Mouse (Mus musculus) lung, postnatal 25 days (tissue): ENCODE measurements around the gene Iltifb.
"Not testable (repeated sequence)": the region's sequence is repeated elsewhere in the genome, so short reads cannot be mapped to it uniquely, and the experiment has no call there.

Experiments used
- DNase-seq: peaks from one replicate; pipeline ENCODE4 v3.0.0; 2022; ENCODE audit warnings: low spot score

The Iltifb gene

DNA sequence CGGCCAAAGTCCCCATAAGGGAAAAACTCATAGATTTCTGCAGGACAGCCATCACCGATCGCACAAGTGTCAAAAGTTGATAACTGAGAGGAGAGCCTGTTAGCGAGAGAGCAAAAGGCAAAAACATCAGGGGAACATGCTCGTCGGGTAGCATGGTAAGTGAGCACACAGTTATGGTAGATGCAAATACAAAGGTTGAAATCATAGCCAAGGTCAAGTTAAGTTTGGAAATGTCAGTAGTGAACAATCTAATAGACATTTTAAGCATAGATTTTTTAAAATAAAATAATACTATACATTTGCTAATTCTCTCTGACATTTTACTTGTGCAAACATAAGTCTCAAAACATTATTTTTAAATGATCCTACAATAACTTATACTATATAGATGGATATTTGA, at the start of gene Iltifb:
TSS of gene Iltifb (minus strand) at position 101 of the 400 bp plus-strand sequence.
- DNase-seq: no peak

DNA sequence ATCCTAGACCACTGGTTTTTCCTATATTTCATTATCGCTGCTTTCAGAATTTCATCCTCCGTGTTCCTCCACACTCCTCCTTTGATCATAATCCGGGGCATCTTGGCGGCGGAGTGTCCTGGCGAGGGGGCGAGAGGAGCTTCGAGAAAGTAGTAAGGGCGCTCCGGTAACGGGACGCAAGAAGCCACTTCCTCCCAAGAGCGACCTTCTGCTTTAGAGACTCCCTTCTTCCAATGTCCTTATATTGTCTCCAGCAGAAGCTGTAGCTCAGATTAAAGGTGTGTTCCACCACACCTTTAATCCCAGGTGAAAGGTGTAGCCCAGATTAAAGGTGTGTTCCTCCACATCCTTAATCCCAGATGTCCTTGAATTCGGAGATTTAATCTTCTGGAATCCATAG, 48.3 kb upstream of the Iltifb start, which contains the start of gene Gm9046:
TSS of gene Gm9046 (minus strand) at position 101 of the 400 bp plus-strand sequence.
- DNase-seq: not testable (repeated sequence)

DNA sequence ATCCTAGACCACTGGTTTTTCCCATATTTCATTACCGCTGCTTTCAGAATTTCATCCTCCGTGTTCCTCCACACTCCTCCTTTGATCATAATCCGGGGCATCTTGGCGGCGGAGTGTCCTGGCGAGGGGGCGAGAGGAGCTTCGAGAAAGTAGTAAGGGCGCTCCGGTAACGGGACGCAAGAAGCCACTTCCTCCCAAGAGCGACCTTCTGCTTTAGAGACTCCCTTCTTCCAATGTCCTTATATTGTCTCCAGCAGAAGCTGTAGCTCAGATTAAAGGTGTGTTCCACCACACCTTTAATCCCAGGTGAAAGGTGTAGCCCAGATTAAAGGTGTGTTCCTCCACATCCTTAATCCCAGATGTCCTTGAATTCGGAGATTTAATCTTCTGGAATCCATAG, 42.9 kb upstream of the Iltifb start, which contains the start of gene Gm9045:
TSS of gene Gm9045 (minus strand) at position 101 of the 400 bp plus-strand sequence.
- DNase-seq: not testable (repeated sequence)

DNA sequence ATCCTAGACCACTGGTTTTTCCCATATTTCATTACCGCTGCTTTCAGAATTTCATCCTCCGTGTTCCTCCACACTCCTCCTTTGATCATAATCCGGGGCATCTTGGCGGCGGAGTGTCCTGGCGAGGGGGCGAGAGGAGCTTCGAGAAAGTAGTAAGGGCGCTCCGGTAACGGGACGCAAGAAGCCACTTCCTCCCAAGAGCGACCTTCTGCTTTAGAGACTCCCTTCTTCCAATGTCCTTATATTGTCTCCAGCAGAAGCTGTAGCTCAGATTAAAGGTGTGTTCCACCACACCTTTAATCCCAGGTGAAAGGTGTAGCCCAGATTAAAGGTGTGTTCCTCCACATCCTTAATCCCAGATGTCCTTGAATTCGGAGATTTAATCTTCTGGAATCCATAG, 37.5 kb upstream of the Iltifb start, which contains the start of gene Gm9044:
TSS of gene Gm9044 (minus strand) at position 101 of the 400 bp plus-strand sequence.
- DNase-seq: not testable (repeated sequence)

DNA sequence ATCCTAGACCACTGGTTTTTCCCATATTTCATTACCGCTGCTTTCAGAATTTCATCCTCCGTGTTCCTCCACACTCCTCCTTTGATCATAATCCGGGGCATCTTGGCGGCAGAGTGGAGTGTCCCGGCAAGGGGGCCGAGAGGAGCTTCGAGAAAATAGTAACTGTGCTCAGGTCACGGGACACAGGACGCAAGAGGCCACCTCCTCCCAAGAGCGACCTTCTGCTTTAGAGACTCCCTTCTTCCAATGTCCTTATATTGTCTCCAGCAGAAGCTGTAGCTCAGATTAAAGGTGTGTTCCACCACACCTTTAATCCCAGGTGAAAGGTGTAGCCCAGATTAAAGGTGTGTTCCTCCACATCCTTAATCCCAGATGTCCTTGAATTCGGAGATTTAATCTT, 32.0 kb upstream of the Iltifb start, which contains the start of gene Gm9040:
TSS of gene Gm9040 (minus strand) at position 101 of the 400 bp plus-strand sequence.
- DNase-seq: not testable (repeated sequence)

DNA sequence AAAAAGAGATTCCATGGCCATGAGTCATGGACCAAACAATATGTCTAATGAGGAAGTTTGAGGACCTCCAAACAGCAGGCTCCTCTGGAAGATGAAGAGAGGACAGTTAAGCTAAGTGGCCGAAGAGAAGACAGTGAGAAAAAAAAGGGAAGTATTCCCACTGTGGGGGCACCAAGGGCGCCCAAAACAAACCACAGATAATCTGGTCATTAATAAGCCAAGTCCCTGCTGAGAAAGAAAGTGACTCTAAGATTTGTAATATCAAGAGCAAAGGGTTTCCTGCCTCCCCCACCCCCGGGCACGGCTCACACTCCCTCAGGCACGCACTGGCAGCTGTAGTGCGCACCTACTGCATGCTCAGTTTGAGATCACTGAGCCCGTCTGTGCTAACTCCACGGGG, 24.2 kb upstream of the Iltifb start:
- DNase-seq: no peak

DNA sequence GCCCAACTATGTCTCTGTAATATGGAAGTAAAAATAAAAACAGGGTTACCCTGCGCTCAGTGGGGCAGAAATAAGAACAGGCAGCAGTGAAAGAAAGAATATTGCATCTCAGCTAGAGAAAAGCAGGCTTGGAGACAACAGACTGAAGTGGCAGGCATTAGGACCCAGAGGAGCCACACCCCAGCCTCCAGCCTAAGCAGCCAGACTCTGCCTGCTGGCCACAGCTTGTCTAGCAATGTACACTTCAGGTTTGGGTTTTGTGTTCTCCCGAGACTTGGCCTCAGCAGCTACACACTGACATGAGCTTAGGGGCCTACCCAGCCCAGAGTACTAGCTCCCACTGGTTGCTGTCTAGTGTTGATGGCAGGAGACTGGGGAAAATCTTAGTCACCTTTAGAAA, 7.3 kb upstream of the Iltifb start:
- not testable (repeated sequence) for DNase-seq

DNA sequence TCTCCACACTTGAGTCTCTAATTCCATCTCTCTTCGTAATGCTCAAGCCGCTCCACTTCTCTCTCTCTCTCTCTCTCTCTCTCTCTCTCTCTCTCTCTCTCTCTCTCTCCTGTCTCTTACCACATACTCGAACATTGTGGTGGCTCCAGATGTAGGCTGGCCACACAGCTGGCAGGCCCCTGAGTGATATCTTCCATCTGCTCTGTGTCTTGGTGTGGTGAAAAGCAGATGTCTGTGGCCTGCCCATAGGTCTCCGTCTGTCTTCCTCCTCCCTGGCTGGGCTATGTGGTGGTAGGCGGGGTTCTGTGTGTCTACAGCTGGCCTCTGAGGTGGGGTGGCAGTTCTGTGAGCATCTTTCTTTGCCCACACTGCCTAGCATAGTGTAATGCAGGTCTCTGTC, 11.8 kb downstream of the Iltifb start:
- DNase-seq: not testable (repeated sequence)

DNA sequence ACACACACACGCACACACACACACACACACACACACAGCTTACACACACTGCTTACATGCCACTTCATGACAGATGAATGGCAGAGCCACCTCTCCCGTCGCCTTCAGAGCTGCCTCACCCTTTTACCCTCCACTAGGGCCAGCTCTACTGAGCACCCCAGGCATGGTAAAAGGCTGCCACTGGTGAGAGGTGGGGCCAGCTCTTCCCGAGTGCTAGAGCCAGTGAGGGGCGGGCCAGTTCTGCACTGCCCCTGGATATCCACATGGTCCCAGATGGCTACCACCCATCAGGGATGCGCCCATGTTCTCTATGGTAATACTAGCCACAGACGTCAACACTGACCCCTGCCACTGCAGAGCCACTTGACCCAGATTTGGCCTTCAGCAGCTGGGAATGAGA, 12.3 kb downstream of the Iltifb start:
- not testable (repeated sequence) for DNase-seq

DNA sequence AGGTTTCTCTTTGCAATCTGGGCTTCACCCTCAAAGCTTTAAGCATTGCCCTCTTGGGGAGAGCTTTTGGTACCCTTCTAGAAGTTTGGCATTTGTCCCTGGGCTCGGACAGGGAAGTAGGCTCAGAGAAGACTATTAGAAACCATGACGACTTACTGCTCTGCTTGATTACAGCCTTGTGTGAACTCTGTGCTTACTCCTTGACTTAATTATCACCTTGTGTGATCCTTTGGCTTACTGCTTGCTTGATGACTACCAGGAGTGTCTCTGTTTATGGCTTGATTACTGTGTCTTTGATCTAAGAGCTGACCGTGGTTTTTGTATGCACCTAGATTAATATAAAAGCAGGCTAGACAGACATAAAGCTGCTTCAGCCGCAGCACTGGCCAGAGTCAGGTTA, 16.8 kb downstream of the Iltifb start:
- not testable (repeated sequence) for DNase-seq

DNA sequence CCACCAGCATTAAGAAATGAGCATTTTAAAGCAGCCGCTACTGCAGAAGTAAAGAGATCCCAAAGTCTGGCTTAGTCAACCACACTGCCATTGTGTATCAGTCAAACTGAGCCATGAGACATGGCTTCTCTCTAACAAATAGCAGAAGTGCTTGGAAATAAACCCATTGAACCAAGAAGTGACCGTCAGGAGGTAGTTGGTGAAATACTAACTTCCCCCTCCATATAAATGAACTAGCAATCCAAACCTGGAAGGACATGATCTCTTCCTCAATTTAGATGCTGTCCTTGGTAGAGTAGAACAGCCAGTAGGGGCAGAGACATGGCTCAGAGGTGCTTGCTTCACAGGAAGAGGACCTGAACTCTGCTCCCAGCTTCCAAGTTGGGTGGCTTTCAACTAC, 23.4 kb downstream of the Iltifb start:
- not testable (repeated sequence) for DNase-seq

DNA sequence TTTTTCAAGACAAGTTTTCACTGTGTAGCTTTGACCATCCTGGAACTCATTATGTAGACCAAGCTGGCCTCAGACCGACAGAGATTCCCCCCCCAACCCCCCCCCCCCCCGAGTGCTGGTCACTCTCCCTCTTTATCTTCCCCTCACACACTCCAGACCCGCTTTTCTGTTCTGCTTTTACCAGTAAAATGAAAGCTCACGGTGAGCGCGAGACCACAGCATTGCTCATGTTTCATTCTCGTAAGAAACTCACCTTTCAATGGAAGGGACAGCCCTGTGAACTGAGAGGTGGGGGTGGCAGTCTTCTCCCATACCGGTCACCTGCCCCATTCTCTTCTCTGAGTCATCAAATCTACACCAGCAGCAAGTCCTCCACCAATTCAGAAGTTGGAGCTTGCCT, 26.0 kb downstream of the Iltifb start:
- not testable (repeated sequence) for DNase-seq

DNA sequence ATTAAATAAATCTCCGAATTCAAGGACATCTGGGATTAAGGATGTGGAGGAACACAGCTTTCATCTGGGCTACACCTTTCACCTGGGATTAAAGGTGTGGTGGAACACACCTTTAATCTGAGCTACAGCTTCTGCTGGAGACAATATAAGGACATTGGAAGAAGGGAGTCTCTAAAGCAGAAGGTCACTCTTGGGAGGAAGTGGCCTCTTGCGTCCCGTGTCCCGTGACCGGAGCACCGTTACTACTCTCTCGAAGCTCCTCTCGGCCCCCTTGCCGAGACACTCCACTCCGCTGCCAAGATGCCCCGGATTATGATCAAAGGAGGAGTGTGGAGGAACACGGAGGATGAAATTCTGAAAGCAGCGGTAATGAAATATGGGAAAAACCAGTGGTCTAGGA, 36.5 kb downstream of the Iltifb start, which contains the start of gene Gm32802:
TSS of gene Gm32802 (plus strand) at position 301 of the 400 bp plus-strand sequence.
- not testable (repeated sequence) for DNase-seq

DNA sequence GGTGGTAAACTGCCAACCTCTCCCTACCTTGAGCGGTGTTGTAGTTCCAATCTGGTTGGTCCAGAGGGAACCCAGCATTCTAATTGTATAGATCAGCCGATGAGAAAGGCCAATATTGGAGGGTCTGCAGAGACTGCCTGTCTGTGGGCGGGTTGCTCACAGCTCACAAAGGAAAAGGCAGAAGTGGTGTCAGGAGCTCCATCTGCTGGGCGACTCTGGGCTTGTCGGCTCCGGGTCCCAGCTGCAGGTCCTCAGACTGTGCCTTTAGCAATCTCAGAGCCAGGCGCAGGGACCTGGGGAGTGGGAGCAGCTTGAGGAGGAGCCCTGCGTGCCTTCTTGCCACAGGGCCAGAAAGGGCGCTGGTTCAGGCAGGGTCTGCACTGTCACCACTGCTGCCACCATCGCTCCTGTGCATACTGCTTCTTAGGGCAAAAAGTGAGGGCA, 44.0 kb downstream of the Iltifb start:
- DNase-seq: no peak

DNA sequence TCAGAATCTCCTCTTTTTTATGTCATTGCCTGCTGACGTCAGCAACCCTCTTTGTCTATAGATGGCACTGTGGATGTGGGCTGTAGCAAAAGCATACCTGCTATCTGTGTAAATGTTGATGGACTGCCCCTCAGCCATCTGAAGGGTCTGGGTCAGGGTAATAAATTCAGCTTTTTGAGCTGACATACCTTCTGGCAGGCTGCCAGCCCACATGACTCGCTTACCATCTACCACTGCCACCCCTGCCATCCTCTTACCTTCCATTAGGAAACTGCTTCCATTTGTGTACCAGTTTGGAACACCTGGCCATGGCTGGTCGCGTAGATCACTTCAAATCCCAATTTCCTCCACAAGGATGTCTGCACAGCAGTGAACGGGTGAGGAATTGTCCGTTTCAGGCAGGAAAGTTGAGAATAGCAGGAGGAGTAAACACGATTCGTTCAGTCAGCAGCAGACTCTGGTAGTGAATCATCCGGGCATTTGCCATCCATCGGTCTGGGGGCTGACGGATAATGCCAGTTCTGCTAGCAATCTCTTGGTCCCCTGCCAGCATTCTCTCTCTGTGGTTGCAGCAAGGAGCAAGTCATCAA, 45.7 kb downstream of the Iltifb start:
- not testable (repeated sequence) for DNase-seq

DNA sequence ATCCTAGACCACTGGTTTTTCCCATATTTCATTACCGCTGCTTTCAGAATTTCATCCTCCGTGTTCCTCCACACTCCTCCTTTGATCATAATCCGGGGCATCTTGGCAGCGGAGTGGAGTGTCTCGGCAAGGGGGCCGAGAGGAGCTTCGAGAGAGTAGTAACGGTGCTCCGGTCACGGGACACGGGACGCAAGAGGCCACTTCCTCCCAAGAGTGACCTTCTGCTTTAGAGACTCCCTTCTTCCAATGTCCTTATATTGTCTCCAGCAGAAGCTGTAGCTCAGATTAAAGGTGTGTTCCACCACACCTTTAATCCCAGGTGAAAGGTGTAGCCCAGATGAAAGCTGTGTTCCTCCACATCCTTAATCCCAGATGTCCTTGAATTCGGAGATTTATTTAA, 54.2 kb downstream of the Iltifb start, which contains the start of gene Gm32717:
TSS of gene Gm32717 (minus strand) at position 101 of the 400 bp plus-strand sequence.
- DNase-seq: not testable (repeated sequence)
